Mouse (Mus musculus) frontal cortex, postnatal 25 days (tissue): Measurements from ENCODE around the gene Gm10057.
"Not testable (repeated sequence)": the region's sequence is repeated elsewhere in the genome, so short reads cannot be mapped to it uniquely, and the experiment has no call there.

Experiments used
- DNase-seq, 2 experiments: peaks; one replicate each; pipeline ENCODE4 v3.0.0; 2022; ENCODE audit warnings: low spot score in 2 of 2

Gm10057 gene

DNA sequence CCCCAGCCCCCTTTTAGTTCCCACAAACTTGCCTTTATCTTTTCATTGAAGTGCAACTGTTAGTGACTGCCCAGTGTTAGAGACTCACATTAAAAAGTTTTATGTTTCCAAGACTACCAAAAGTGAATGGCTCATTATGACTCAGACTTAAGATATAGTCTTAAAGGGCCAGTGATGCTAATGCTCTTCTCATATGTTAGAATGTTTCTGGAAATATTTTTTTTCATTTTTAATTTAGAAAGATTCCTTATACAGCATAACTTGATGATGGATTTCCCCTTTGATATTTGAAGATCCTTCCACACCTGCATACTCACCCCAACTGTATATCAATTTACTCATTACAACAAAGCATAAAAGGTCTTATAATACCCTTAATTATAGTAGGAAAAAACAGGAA, at the start of gene Gm10057:
Gene Gm10057 (minus strand): TSS at position 101 of the 400 bp plus-strand sequence.
- DNase-seq: not testable (repeated sequence)

GRCm38 (mm10) chrX:154033727-154034126, 21.1 kb downstream of the Gm10057 start, which contains the start of gene 4921511M17Rik:
4921511M17Rik (minus strand) TSS chrX:154033827.
- DNase-seq: not testable (repeated sequence)

GRCm38 (mm10) chrX:154012540-154012939, 42.3 kb downstream of the Gm10057 start, which contains the start of gene Samt1:
Samt1 (minus strand) TSS chrX:154012640.
- not testable (repeated sequence) for DNase-seq
